Mouse (Mus musculus) brown adipose tissue, adult 24 weeks (tissue): Measurements from ENCODE around the gene Trim72. TPM values are rescaled to one million over a fixed set of nuclear protein-coding genes. Genes with fewer than 3 reads are reported as not detected.

Source experiments
- H3K27ac ChIP-seq: fragments of 200-500 bp; replicated peaks from 2 replicates; pipeline ENCODE4 v1.5.1; 2012; ENCODE audit warnings: low read depth, mild to moderate bottlenecking, low read length
- H3K4me1 ChIP-seq: fragments of 200-500 bp; 2 replicates; pipeline ENCODE4 v1.6.1; 2012; ENCODE audit warnings: low read length, mixed read lengths; ENCODE audit not compliant: control insufficient read depth, insufficient read depth, insufficient read length
- H3K4me3 ChIP-seq: fragments of 200-500 bp; 2 replicates; pipeline ENCODE4 v1.5.1; 2012; ENCODE audit warnings: low read depth, mild to moderate bottlenecking, low read length, moderate library complexity; ENCODE audit not compliant: insufficient read depth
- polyA plus RNA-seq: library from polyadenylated mRNA; stranded (reverse); fragments of >200 nt; gene quantifications from 2 replicates; pipeline ENCODE4 v1.2.4, GENCODE M21; 2012; ENCODE audit not compliant: missing spikeins, insufficient read depth, insufficient read length

Gene Trim72
- 0.48 and 2.6 TPM in 2 replicates for polyA plus RNA-seq

- Histone ChIP-seq H3K4me1 (no peaks in the 10 kb centered on the region; the same call in 1 of the 2 replicates), H3K27ac (no peak within 1 kb of the TSS), H3K4me3 (no peak within 1 kb of the TSS)
Observed at GRCm38 (mm10) chr7:128003688-128004087, at the start of gene Trim72. TSS of gene Trim72 (plus strand) at chr7:128003949.

- no peaks in the 10 kb centered on the region for H3K4me1 ChIP-seq
- no peak overlapping the region for H3K27ac ChIP-seq
- no peak overlapping the region for H3K4me3 ChIP-seq
Observed at GRCm38 (mm10) chr7:127959364-127959763, 44.4 kb upstream of the Trim72 start.

GRCm38 (mm10) chr7:127966371-127966918, 37.3 kb upstream of the Trim72 start:
- Histone ChIP-seq H3K27ac (peak overlapping the region; percentile 93), H3K4me3 (peak overlapping the region; percentile 99), H3K4me1 (peaks cover 4% of the 10 kb centered on the region; the same call in 1 of the 2 replicates)

GRCm38 (mm10) chr7:127967004-127967921, 36.5 kb upstream of the Trim72 start, which contains the start of gene Fus:
TSS of gene Fus (plus strand) at chr7:127967457.
- peak within 1 kb of the TSS; percentile 99 for H3K4me3 ChIP-seq
- H3K4me1 ChIP-seq: peaks cover 4% of the 10 kb centered on the region; the same call in 1 of the 2 replicates
- peak within 1 kb of the TSS; percentile 99 for H3K27ac ChIP-seq

GRCm38 (mm10) chr7:127967922-127968828, 35.6 kb upstream of the Trim72 start:
- peaks cover 4% of the 10 kb centered on the region; the same call in 1 of the 2 replicates for H3K4me1 ChIP-seq
- H3K27ac ChIP-seq: peak overlapping the region; percentile 96
- peak overlapping the region; percentile 99 for H3K4me3 ChIP-seq

- H3K4me1 ChIP-seq: no peaks in the 10 kb centered on the region; the same call in 1 of the 2 replicates
- H3K4me3 ChIP-seq: no peak overlapping the region
- no peak overlapping the region for H3K27ac ChIP-seq
Observed at GRCm38 (mm10) chr7:127974413-127974930, 29.3 kb upstream of the Trim72 start.

- no peak overlapping the region for H3K4me3 ChIP-seq
- H3K4me1 ChIP-seq: no peaks in the 10 kb centered on the region
- H3K27ac ChIP-seq: no peak overlapping the region
Observed at GRCm38 (mm10) chr7:127978856-127979255, 24.9 kb upstream of the Trim72 start.

GRCm38 (mm10) chr7:127980606-127981005, 23.1 kb upstream of the Trim72 start:
- no peaks in the 10 kb centered on the region for H3K4me1 ChIP-seq
- no peak overlapping the region for H3K27ac ChIP-seq

GRCm38 (mm10) chr7:127988904-127989303, 14.8 kb upstream of the Trim72 start:
- Histone ChIP-seq H3K27ac (no peak overlapping the region), H3K4me1 (peaks cover 3% of the 10 kb centered on the region; the same call in 1 of the 2 replicates), H3K4me3 (no peak overlapping the region)

More at GRCm38 (mm10) chr7:127980606-127981005, 23.1 kb upstream of the Trim72 start:
- no peak overlapping the region for H3K4me3 ChIP-seq

GRCm38 (mm10) chr7:127991643-127992487, 11.9 kb upstream of the Trim72 start:
- no peak overlapping the region for H3K4me3 ChIP-seq
- no peak overlapping the region for H3K27ac ChIP-seq
- peaks cover 3% of the 10 kb centered on the region; the same call in 1 of the 2 replicates for H3K4me1 ChIP-seq

- Histone ChIP-seq H3K27ac (no peak overlapping the region), H3K4me3 (peak overlapping the region; percentile 52), H3K4me1 (peaks cover 3% of the 10 kb centered on the region; the same call in 1 of the 2 replicates)
Observed at GRCm38 (mm10) chr7:127992488-127993340, 11.0 kb upstream of the Trim72 start.

GRCm38 (mm10) chr7:127993341-127993977, 10.3 kb upstream of the Trim72 start, which contains the start of gene Pycard:
TSS of gene Pycard (minus strand) at chr7:127993867.
- no peak within 1 kb of the TSS for H3K27ac ChIP-seq
- peaks cover 3% of the 10 kb centered on the region; the same call in 1 of the 2 replicates for H3K4me1 ChIP-seq
- peak within 1 kb of the TSS; percentile 52 for H3K4me3 ChIP-seq
